Mouse (Mus musculus) CD4-positive, CD25-positive, alpha-beta regulatory T cell, adult 4 months (primary cell): Measurements from ENCODE around the gene Bend7. TPM values are rescaled to one million over a fixed set of nuclear protein-coding genes. Genes with fewer than 3 reads are reported as not detected.

Experiments
- ATAC-seq: one replicate; pipeline ENCODE4 v1.8.0; 2017
- polyA plus RNA-seq, 2 experiments: library from polyadenylated mRNA; unstranded; fragments of 100-300 nt; shearing (Covaris generic); gene quantifications; one replicate each; pipeline ENCODE4 v1.2.1; 2017

Bend7 gene
- not detected for polyA plus RNA-seq

- no peak for ATAC-seq
Observed at GRCm38 (mm10) chr2:4717769-4718661, at the start of gene Bend7. Bend7 (plus strand) TSS chr2:4717831.

GRCm38 (mm10) chr2:4668626-4669025 is 49.0 kb upstream of the Bend7 start:
- no peak for ATAC-seq

- ATAC-seq = no peak
Observed at GRCm38 (mm10) chr2:4669701-4670100, 47.9 kb upstream of the Bend7 start.

GRCm38 (mm10) chr2:4671636-4672035 is 46.0 kb upstream of the Bend7 start:
- ATAC-seq = no peak

- ATAC-seq = no peak
Observed at GRCm38 (mm10) chr2:4679886-4680285, 37.7 kb upstream of the Bend7 start.

- ATAC-seq = no peak
Observed at GRCm38 (mm10) chr2:4711262-4711661, 6.4 kb upstream of the Bend7 start.

- no peak for ATAC-seq
Observed at GRCm38 (mm10) chr2:4717081-4717768, 406 bp upstream of the Bend7 start.

- ATAC-seq = no peak
Observed at GRCm38 (mm10) chr2:4723088-4723487, 5.5 kb downstream of the Bend7 start.

GRCm38 (mm10) chr2:4730161-4730560 is 12.5 kb downstream of the Bend7 start:
- ATAC-seq = no peak

- ATAC-seq = no peak
Observed at GRCm38 (mm10) chr2:4733971-4734370, 16.3 kb downstream of the Bend7 start.

- ATAC-seq = no peak
Observed at GRCm38 (mm10) chr2:4736095-4736797, 18.6 kb downstream of the Bend7 start.

- no peak for ATAC-seq
Observed at GRCm38 (mm10) chr2:4736798-4737155, 19.1 kb downstream of the Bend7 start.

- ATAC-seq = no peak
Observed at GRCm38 (mm10) chr2:4751918-4752317, 34.3 kb downstream of the Bend7 start.

GRCm38 (mm10) chr2:4755716-4756115 is 38.1 kb downstream of the Bend7 start:
- no peak for ATAC-seq

GRCm38 (mm10) chr2:4757218-4757617 is 39.6 kb downstream of the Bend7 start:
- no peak for ATAC-seq

GRCm38 (mm10) chr2:4760741-4761140 is 43.1 kb downstream of the Bend7 start:
- no peak for ATAC-seq

GRCm38 (mm10) chr2:4761906-4762305 is 44.3 kb downstream of the Bend7 start:
- no peak for ATAC-seq

GRCm38 (mm10) chr2:4764071-4764470 is 46.4 kb downstream of the Bend7 start:
- ATAC-seq = no peak

GRCm38 (mm10) chr2:4770376-4770775 is 52.7 kb downstream of the Bend7 start:
- no peak for ATAC-seq

- ATAC-seq = no peak
Observed at GRCm38 (mm10) chr2:4773911-4774310, 56.3 kb downstream of the Bend7 start.

- ATAC-seq = no peak
Observed at GRCm38 (mm10) chr2:4777291-4777690, 59.7 kb downstream of the Bend7 start.

GRCm38 (mm10) chr2:4781641-4782040 is 64.0 kb downstream of the Bend7 start:
- ATAC-seq = no peak

GRCm38 (mm10) chr2:4782401-4782800 is 64.8 kb downstream of the Bend7 start:
- no peak for ATAC-seq
